Mouse (Mus musculus) heart, postnatal 10 days (tissue): ENCODE measurements around the gene Megf11. TPM values are rescaled to one million over a fixed set of nuclear protein-coding genes. Genes with fewer than 3 reads are reported as not detected.

Source experiments
- DNase-seq, 2 experiments: peaks; one replicate each; pipeline ENCODE4 v3.0.0; 2021
- intact Hi-C: fragments of 180-260 bp; cut with DNase I; formaldehyde crosslinking; loops from one replicate; pipeline ENCODE4 v1.15.1; 2025
- total RNA-seq, 2 experiments: library from RNA; stranded (reverse); gene quantifications; 2 replicates each; pipeline ENCODE4 v1.2.3; 2021

Gene Megf11
- total RNA-seq, 2 experiments from 2014 or later = 3.3 to 4.2 TPM

- intact Hi-C loops = no loop called here
- peak in 1 of 2 experiments; percentile 33 for DNase-seq
Observed at GRCm38 (mm10) chr9:64594442-64594841, 209.0 kb downstream of the Megf11 start.

GRCm38 (mm10) chr9:64598427-64598826 lies 213.0 kb downstream of the Megf11 start:
- no peak for DNase-seq
- intact Hi-C loops = no loop called here

GRCm38 (mm10) chr9:64600731-64601130 lies 215.3 kb downstream of the Megf11 start:
- intact Hi-C loops = no loop called here
- no peak for DNase-seq

GRCm38 (mm10) chr9:64602895-64603294 lies 217.5 kb downstream of the Megf11 start:
- no peak for DNase-seq
- intact Hi-C loops = no loop called here

GRCm38 (mm10) chr9:64604217-64604711 lies 218.8 kb downstream of the Megf11 start:
- DNase-seq = no peak
- intact Hi-C loops = no loop called here

- no peak for DNase-seq
Observed at GRCm38 (mm10) chr9:64605077-64605714, 219.8 kb downstream of the Megf11 start.

GRCm38 (mm10) chr9:64605735-64606349 lies 220.4 kb downstream of the Megf11 start:
- intact Hi-C loops = no loop called here
- DNase-seq = peak in 1 of 2 experiments; percentile 20

More at GRCm38 (mm10) chr9:64605077-64605714, 219.8 kb downstream of the Megf11 start:
- intact Hi-C loops = no loop called here

- intact Hi-C loops = no loop called here
Observed at GRCm38 (mm10) chr9:64607049-64607448, 221.6 kb downstream of the Megf11 start.

GRCm38 (mm10) chr9:64609546-64609945 lies 224.1 kb downstream of the Megf11 start:
- peak in 1 of 2 experiments; percentile 14 for DNase-seq
- intact Hi-C loops = no loop called here

More at GRCm38 (mm10) chr9:64607049-64607448, 221.6 kb downstream of the Megf11 start:
- DNase-seq = peak in 1 of 2 experiments; percentile 18

- no peak for DNase-seq
- intact Hi-C loops = no loop called here
Observed at GRCm38 (mm10) chr9:64612121-64612983, 226.9 kb downstream of the Megf11 start.

- intact Hi-C loops = no loop called here
- DNase-seq = no peak
Observed at GRCm38 (mm10) chr9:64612984-64613649, 227.7 kb downstream of the Megf11 start.

- intact Hi-C loops = no loop called here
- DNase-seq = no peak
Observed at GRCm38 (mm10) chr9:64617413-64617812, 232.0 kb downstream of the Megf11 start.

GRCm38 (mm10) chr9:64618433-64618832 lies 233.0 kb downstream of the Megf11 start:
- intact Hi-C loops = no loop called here

GRCm38 (mm10) chr9:64619440-64619839 lies 234.0 kb downstream of the Megf11 start:
- intact Hi-C loops = no loop called here
- DNase-seq = no peak

More at GRCm38 (mm10) chr9:64618433-64618832, 233.0 kb downstream of the Megf11 start:
- no peak for DNase-seq

- intact Hi-C loops = no loop called here
- no peak for DNase-seq
Observed at GRCm38 (mm10) chr9:64620596-64620995, 235.2 kb downstream of the Megf11 start.

- intact Hi-C loops = no loop called here
- DNase-seq = no peak
Observed at GRCm38 (mm10) chr9:64621499-64622296, 236.3 kb downstream of the Megf11 start.

- intact Hi-C loops = no loop called here
- no peak for DNase-seq
Observed at GRCm38 (mm10) chr9:64623361-64623760, 237.9 kb downstream of the Megf11 start.

- intact Hi-C loops = no loop called here
- peak; percentile 53 to 71 for DNase-seq
Observed at GRCm38 (mm10) chr9:64624536-64624935, 239.1 kb downstream of the Megf11 start.

- intact Hi-C loops = no loop called here
- DNase-seq = no peak
Observed at GRCm38 (mm10) chr9:64629802-64630201, 244.4 kb downstream of the Megf11 start.

GRCm38 (mm10) chr9:64633169-64633568 lies 247.7 kb downstream of the Megf11 start:
- intact Hi-C loops = no loop called here
- no peak for DNase-seq
